Mouse (Mus musculus): ENCODE results near the gene Sh3bp2. TPM values are rescaled to one million over a fixed set of nuclear protein-coding genes. Genes with fewer than 3 reads are reported as not detected.
A peak's percentile ranks its signal among the peaks of the same experiment; 100 is the strongest.

Sh3bp2 gene
- polyA plus RNA-seq, 1 experiment from 2014 or later: 6.8 TPM

DNA sequence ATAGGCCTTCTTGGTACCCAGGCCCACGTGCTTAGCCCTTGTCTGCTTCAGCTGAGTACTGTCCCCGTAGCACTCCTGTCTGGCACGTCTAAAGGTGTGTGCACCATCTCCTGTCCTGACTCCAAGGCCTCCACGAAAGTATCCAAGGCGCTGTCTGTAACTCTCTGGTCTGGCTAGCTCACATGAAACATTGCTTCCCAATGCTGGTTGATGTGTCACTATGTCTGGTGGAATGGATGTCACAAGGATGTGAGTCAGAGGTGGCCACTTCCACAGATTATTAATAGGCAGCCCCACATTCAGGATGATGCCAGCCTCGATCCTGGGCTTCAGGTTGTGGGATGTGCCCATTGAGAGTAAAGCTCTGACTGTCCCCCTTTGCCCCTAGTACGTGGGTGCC is 10.2 kb downstream of the Sh3bp2 start:
- Histone ChIP-seq H3K9ac (ENCODE audit: low read length) (no peak overlapping the region), H3K4me2 (ENCODE audit: low read length) (no peak overlapping the region), H3K27ac (replicated peaks in 1 of 2; ENCODE audit: control insufficient read depth in 1 of 2, insufficient read depth in 1 of 2, low read depth in 2 of 2, low read length in 2 of 2) (no peak overlapping the region), H3K4me3 (ENCODE audit: control insufficient read depth in 1 of 2, insufficient read depth in 1 of 2, low read depth in 1 of 2, low read length in 2 of 2) (no peak overlapping the region), H3K36me3 (ENCODE audit: control insufficient read depth, insufficient read depth, low read length) (no peaks in the 10 kb centered on the region), H3K27me3 (ENCODE audit: control insufficient read depth, insufficient read depth, low read length) (no peaks in the 10 kb centered on the region), H3K9me3 (ENCODE audit: control insufficient read depth, low read length) (no peaks in the 10 kb centered on the region), H3K4me1 (ENCODE audit: control insufficient read depth in 2 of 2, insufficient read depth in 2 of 2, low read length in 2 of 2) (peaks cover 15 to 17% of the 10 kb centered on the region in 2 experiments)
- ATAC-seq (ENCODE audit: insufficient number of reproducible peaks, insufficient read depth, low FRiP score, low read depth): no peak
- WGBS: 81% methylated on average over 7 of the region's 7 CpGs

DNA sequence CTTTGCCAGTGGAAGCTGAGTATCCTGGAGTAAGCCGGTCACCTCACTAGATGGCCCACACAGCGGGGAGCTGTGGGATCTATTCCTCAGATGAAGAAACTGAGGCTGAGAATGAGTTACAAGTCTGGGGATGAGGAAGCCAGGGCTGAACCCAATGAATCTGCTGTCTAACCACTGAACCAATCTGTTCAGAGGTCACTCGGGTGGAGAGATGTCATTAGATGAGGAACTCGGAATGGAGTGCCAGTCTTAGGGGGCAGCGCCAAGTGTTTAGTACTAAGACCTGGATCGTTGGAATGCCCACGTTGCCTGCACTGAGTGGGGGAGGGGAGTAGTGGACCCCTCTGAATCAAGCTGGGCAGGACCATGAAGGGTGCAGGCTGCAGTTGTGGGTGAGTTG is 12.4 kb downstream of the Sh3bp2 start:
- Histone ChIP-seq H3K27ac (replicated peaks in 1 of 2; ENCODE audit: control insufficient read depth in 1 of 2, insufficient read depth in 1 of 2, low read depth in 2 of 2, low read length in 2 of 2) (no peak overlapping the region), H3K4me1 (ENCODE audit: control insufficient read depth in 2 of 2, insufficient read depth in 2 of 2, low read length in 2 of 2) (peaks cover 13 to 16% of the 10 kb centered on the region in 2 experiments), H3K4me3 (ENCODE audit: control insufficient read depth in 1 of 2, insufficient read depth in 1 of 2, low read depth in 1 of 2, low read length in 2 of 2) (no peak overlapping the region), H3K36me3 (ENCODE audit: control insufficient read depth, insufficient read depth, low read length) (no peaks in the 10 kb centered on the region), H3K27me3 (ENCODE audit: control insufficient read depth, insufficient read depth, low read length) (no peaks in the 10 kb centered on the region), H3K9ac (ENCODE audit: low read length) (no peak overlapping the region), H3K4me2 (ENCODE audit: low read length) (no peak overlapping the region), H3K9me3 (ENCODE audit: control insufficient read depth, low read length) (no peaks in the 10 kb centered on the region)
- no peak for ATAC-seq (ENCODE audit: insufficient number of reproducible peaks, insufficient read depth, low FRiP score, low read depth)
- WGBS: 66% methylated on average over 7 of the region's 7 CpGs

DNA sequence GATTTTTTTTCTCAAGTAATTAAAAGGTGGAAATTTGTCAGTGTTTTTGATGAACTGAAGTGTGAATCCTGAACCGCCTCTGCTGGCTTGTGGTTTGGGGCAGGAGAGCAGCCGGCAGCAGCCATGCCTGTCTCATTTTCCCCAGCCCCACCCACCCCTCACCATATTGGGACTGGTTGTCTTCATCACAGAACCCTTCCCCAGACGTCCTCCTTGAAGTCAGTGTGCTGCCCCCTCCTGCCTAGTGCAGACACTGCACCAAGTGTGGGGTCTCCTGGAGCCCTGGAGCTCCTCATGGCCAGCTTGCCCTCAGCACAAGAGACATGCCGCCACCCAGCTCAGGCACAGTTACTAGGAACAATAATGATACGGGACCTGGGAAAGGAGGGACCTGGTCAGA is 12.9 kb downstream of the Sh3bp2 start:
- no peak for ATAC-seq (ENCODE audit: insufficient number of reproducible peaks, insufficient read depth, low FRiP score, low read depth)
- Histone ChIP-seq H3K4me2 (ENCODE audit: low read length) (no peak overlapping the region), H3K9me3 (ENCODE audit: control insufficient read depth, low read length) (no peaks in the 10 kb centered on the region), H3K4me1 (ENCODE audit: control insufficient read depth in 2 of 2, insufficient read depth in 2 of 2, low read length in 2 of 2) (peaks cover 11 to 12% of the 10 kb centered on the region in 2 experiments), H3K27me3 (ENCODE audit: control insufficient read depth, insufficient read depth, low read length) (no peaks in the 10 kb centered on the region), H3K9ac (ENCODE audit: low read length) (no peak overlapping the region), H3K27ac (replicated peaks in 1 of 2; ENCODE audit: control insufficient read depth in 1 of 2, insufficient read depth in 1 of 2, low read depth in 2 of 2, low read length in 2 of 2) (no peak overlapping the region), H3K36me3 (ENCODE audit: control insufficient read depth, insufficient read depth, low read length) (no peaks in the 10 kb centered on the region), H3K4me3 (ENCODE audit: control insufficient read depth in 1 of 2, insufficient read depth in 1 of 2, low read depth in 1 of 2, low read length in 2 of 2) (no peak overlapping the region)
- WGBS: 31% methylated on average over 5 of the region's 5 CpGs

DNA sequence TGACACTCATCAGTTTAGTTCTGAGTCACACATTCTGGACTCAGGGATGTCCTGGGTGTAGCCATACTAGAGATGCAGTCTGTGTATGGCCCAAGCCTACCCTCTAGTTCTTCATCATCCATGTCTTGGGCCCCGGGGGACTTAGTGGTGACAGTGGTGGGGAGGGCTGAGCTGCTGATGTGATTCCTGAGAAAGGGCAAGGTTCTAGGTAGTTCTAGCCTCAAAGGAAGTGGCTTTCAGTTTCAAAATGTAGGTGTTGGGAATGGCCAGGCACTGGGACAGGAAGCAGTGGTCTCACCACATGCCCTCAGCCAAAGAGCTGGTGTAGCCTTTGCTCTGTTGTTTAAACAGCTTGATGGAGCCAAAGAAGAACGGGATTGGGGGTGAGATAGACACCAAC is 13.5 kb downstream of the Sh3bp2 start:
- ATAC-seq (ENCODE audit: insufficient number of reproducible peaks, insufficient read depth, low FRiP score, low read depth): no peak
- Histone ChIP-seq H3K9me3 (ENCODE audit: control insufficient read depth, low read length) (no peaks in the 10 kb centered on the region), H3K27me3 (ENCODE audit: control insufficient read depth, insufficient read depth, low read length) (no peaks in the 10 kb centered on the region), H3K4me2 (ENCODE audit: low read length) (no peak overlapping the region), H3K9ac (ENCODE audit: low read length) (no peak overlapping the region), H3K4me1 (ENCODE audit: control insufficient read depth in 2 of 2, insufficient read depth in 2 of 2, low read length in 2 of 2) (peaks cover 5 to 6% of the 10 kb centered on the region in 2 experiments; a peak in 3 of 4 replicates), H3K27ac (replicated peaks in 1 of 2; ENCODE audit: control insufficient read depth in 1 of 2, insufficient read depth in 1 of 2, low read depth in 2 of 2, low read length in 2 of 2) (no peak overlapping the region), H3K4me3 (ENCODE audit: control insufficient read depth in 1 of 2, insufficient read depth in 1 of 2, low read depth in 1 of 2, low read length in 2 of 2) (no peak overlapping the region), H3K36me3 (ENCODE audit: control insufficient read depth, insufficient read depth, low read length) (no peaks in the 10 kb centered on the region)
- WGBS: 86% methylated on average over 2 of the region's 2 CpGs

DNA sequence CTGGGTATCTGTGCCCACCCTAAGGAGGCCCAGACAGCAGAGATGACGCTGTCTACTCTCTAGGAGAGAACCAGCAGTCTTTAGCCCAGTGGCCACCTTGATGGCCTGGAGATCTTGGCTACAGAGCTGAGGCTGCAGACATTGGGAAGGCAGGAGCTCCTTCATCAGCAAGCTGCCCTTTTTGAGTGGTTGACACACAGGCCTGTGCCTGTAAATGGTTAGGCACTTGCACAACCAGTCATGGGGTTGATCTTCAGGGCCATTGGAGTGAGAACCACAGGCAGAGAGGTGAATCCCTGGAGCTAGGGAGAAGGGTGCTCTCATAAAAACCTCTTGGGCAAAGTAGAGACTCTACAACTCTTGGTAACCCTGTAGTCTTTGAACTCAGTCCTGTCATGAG is 16.5 kb downstream of the Sh3bp2 start:
- H3K9ac ChIP-seq (ENCODE audit: low read length): no peak overlapping the region
- no peak overlapping the region for H3K27ac ChIP-seq (replicated peaks in 1 of 2; ENCODE audit: control insufficient read depth in 1 of 2, insufficient read depth in 1 of 2, low read depth in 2 of 2, low read length in 2 of 2)
- no peak overlapping the region for H3K4me2 ChIP-seq (ENCODE audit: low read length)
- WGBS: 82% methylated on average over 1 of the region's 1 CpGs
- ATAC-seq (ENCODE audit: insufficient number of reproducible peaks, insufficient read depth, low FRiP score, low read depth): no peak
- H3K9me3 ChIP-seq (ENCODE audit: control insufficient read depth, low read length): no peaks in the 10 kb centered on the region
- H3K27me3 ChIP-seq (ENCODE audit: control insufficient read depth, insufficient read depth, low read length): no peaks in the 10 kb centered on the region
- no peaks in the 10 kb centered on the region for H3K36me3 ChIP-seq (ENCODE audit: control insufficient read depth, insufficient read depth, low read length)
- no peak overlapping the region for H3K4me3 ChIP-seq (ENCODE audit: control insufficient read depth in 1 of 2, insufficient read depth in 1 of 2, low read depth in 1 of 2, low read length in 2 of 2)
- peaks cover 3 to 5% of the 10 kb centered on the region in 2 experiments; a peak in 2 of 4 replicates for H3K4me1 ChIP-seq (ENCODE audit: control insufficient read depth in 2 of 2, insufficient read depth in 2 of 2, low read length in 2 of 2)

DNA sequence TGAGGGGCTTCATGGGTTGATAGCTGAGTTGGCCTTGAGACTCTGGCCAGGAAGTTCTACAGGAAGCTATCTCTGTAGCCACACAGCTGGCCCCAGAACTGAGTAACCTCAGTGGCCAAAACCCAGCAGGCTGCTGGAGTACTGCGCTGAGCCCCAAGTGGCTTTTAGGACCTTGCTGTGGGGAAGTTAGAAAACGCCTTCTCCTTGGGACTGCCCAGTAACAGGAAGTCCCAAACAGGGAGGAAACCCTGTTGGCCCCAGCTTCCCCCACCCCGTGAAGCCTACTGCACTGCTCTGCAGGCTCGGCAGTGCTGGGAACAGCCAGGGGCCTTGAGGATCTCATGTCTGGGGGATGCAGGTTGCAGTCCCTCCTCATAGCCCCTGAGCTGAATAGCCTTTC is 17.5 kb downstream of the Sh3bp2 start:
- 52% methylated on average over 4 of the region's 4 CpGs for WGBS
- no peak for ATAC-seq (ENCODE audit: insufficient number of reproducible peaks, insufficient read depth, low FRiP score, low read depth)
- Histone ChIP-seq H3K4me3 (ENCODE audit: control insufficient read depth in 1 of 2, insufficient read depth in 1 of 2, low read depth in 1 of 2, low read length in 2 of 2) (no peak overlapping the region), H3K4me2 (ENCODE audit: low read length) (no peak overlapping the region), H3K9me3 (ENCODE audit: control insufficient read depth, low read length) (no peaks in the 10 kb centered on the region), H3K27ac (replicated peaks in 1 of 2; ENCODE audit: control insufficient read depth in 1 of 2, insufficient read depth in 1 of 2, low read depth in 2 of 2, low read length in 2 of 2) (no peak overlapping the region), H3K4me1 (ENCODE audit: control insufficient read depth in 2 of 2, insufficient read depth in 2 of 2, low read length in 2 of 2) (peaks cover 3 to 5% of the 10 kb centered on the region in 2 experiments; a peak in 2 of 4 replicates), H3K9ac (ENCODE audit: low read length) (no peak overlapping the region), H3K36me3 (ENCODE audit: control insufficient read depth, insufficient read depth, low read length) (no peaks in the 10 kb centered on the region), H3K27me3 (ENCODE audit: control insufficient read depth, insufficient read depth, low read length) (no peaks in the 10 kb centered on the region)

DNA sequence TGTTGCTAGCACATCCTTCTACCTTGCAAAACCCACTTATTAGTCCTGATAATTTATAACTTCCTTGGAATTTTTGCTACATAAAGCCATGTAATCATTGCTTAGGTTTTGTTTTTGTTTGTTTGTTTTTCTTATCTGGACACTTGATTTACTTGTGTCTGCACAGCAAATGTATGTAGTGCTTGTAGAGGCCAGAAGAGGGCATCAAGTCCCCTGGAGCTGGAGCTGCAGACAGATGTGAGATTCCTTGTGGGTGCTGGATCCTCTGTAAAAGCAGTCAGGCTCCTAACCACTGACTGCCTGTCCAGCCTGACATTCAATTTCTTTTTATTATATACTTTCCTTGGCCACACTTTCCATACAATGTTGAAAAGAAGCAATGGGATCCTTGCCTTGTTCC is 21.8 kb downstream of the Sh3bp2 start:
- Histone ChIP-seq H3K27me3 (ENCODE audit: control insufficient read depth, insufficient read depth, low read length) (no peaks in the 10 kb centered on the region), H3K27ac (replicated peaks in 1 of 2; ENCODE audit: control insufficient read depth in 1 of 2, insufficient read depth in 1 of 2, low read depth in 2 of 2, low read length in 2 of 2) (no peak overlapping the region), H3K36me3 (ENCODE audit: control insufficient read depth, insufficient read depth, low read length) (peaks cover 13% of the 10 kb centered on the region; the same call in 1 of the 2 replicates), H3K9ac (ENCODE audit: low read length) (no peak overlapping the region), H3K4me3 (ENCODE audit: control insufficient read depth in 1 of 2, insufficient read depth in 1 of 2, low read depth in 1 of 2, low read length in 2 of 2) (no peak overlapping the region), H3K4me2 (ENCODE audit: low read length) (no peak overlapping the region), H3K9me3 (ENCODE audit: control insufficient read depth, low read length) (no peaks in the 10 kb centered on the region), H3K4me1 (ENCODE audit: control insufficient read depth in 2 of 2, insufficient read depth in 2 of 2, low read length in 2 of 2) (peaks cover 10 to 16% of the 10 kb centered on the region in 2 experiments)
- ATAC-seq (ENCODE audit: insufficient number of reproducible peaks, insufficient read depth, low FRiP score, low read depth): no peak

DNA sequence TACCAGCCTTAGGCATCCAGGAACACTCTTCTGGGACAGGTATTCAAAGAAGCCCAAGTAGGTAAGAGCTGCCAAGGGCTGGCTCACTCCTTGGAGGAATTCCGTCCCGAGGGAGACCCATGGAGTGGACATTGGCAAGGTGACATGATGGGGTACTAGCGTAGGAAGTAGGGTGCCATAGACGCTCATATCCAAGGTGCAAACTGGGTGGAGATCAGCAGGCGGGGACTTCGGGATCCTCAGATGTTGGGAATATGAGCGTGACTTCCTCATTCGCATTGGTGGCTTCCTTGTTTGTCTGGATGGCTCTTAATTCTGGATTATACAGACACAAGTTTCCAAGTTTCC is 23.5 kb downstream of the Sh3bp2 start:
- ATAC-seq (ENCODE audit: insufficient number of reproducible peaks, insufficient read depth, low FRiP score, low read depth): no peak
- no peaks in the 10 kb centered on the region for H3K9me3 ChIP-seq (ENCODE audit: control insufficient read depth, low read length)
- no peaks in the 10 kb centered on the region for H3K27me3 ChIP-seq (ENCODE audit: control insufficient read depth, insufficient read depth, low read length)
- 18% methylated on average over 8 of the region's 8 CpGs for WGBS
- peak overlapping the region; percentile 91 for H3K9ac ChIP-seq (ENCODE audit: low read length)
- peak overlapping the region; percentile 80 to 85 for H3K4me3 ChIP-seq (ENCODE audit: control insufficient read depth in 1 of 2, insufficient read depth in 1 of 2, low read depth in 1 of 2, low read length in 2 of 2)
- no peak overlapping the region for H3K27ac ChIP-seq (replicated peaks in 1 of 2; ENCODE audit: control insufficient read depth in 1 of 2, insufficient read depth in 1 of 2, low read depth in 2 of 2, low read length in 2 of 2)
- peaks cover 23% of the 10 kb centered on the region for H3K36me3 ChIP-seq (ENCODE audit: control insufficient read depth, insufficient read depth, low read length)
- H3K4me2 ChIP-seq (ENCODE audit: low read length): peak overlapping the region; percentile 76
- peaks cover 10 to 11% of the 10 kb centered on the region in 2 experiments for H3K4me1 ChIP-seq (ENCODE audit: control insufficient read depth in 2 of 2, insufficient read depth in 2 of 2, low read length in 2 of 2)
